Mouse (Mus musculus) bone marrow, adult 2 months (tissue): ENCODE results near the gene Hoxa4.

Experiments used
- CTCF ChIP-seq: fragments of 200-500 bp; IDR thresholded peaks from 2 replicates; pipeline ENCODE4 v1.5.1; 2011; ENCODE audit warnings: low read length, control low read depth; ENCODE audit not compliant: control insufficient read depth, insufficient read depth
- POLR2A ChIP-seq: fragments of 200-500 bp; IDR thresholded peaks from 2 replicates; pipeline ENCODE4 v1.6.1; 2011; ENCODE audit warnings: low read depth, mild to moderate bottlenecking, control low read depth, low read length, borderline replicate concordance; ENCODE audit not compliant: control insufficient read depth

DNA sequence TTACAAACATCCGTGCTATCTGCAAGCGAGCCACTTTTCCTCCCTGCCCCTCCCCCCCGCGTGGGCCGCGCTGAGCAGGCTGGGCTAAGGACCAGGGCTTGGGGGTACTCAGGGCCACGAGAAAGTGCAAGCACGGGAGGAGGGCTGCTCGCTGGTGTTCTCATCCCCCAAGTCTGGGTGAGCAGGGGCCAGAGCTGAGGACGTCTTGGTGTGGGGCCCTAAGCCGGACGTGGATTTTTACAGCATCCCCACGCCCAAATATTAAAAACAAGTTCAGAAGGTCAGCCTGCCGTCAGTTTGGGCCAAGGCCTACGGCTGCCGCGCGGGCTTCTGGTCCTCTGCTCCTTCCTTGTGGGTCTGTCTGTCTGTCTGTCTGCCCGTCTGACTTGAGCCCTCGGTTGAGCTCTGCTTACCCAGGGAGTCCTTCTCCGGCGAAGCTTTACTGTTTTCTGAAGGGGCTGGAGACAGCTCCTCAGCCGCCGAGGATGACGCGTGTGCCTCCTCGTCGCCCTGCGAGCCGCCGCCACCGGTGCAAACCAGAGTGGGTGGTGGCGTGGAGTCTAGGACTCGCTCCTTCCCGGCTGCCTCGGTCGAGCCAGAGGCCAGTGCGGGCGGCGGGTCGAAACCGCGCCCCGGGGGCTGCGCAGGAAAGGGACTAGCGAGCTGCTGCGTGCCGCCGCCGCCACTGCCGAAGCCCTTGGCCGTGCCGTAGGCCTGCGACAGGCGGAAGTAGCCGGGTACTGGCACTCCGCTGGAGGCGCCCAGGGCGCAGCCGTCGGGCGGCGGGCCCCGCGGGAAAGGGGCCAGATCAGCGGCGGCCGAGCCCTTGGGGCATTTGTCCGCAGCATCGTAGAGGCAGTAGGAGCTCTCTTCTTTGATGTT, 42.2 kb upstream of the Hoxa4 start:
- TF ChIP-seq POLR2A (no peak), CTCF (no peak)
